ENCODE assay signal across 8 mouse cellular contexts in the genomic region with DNA sequence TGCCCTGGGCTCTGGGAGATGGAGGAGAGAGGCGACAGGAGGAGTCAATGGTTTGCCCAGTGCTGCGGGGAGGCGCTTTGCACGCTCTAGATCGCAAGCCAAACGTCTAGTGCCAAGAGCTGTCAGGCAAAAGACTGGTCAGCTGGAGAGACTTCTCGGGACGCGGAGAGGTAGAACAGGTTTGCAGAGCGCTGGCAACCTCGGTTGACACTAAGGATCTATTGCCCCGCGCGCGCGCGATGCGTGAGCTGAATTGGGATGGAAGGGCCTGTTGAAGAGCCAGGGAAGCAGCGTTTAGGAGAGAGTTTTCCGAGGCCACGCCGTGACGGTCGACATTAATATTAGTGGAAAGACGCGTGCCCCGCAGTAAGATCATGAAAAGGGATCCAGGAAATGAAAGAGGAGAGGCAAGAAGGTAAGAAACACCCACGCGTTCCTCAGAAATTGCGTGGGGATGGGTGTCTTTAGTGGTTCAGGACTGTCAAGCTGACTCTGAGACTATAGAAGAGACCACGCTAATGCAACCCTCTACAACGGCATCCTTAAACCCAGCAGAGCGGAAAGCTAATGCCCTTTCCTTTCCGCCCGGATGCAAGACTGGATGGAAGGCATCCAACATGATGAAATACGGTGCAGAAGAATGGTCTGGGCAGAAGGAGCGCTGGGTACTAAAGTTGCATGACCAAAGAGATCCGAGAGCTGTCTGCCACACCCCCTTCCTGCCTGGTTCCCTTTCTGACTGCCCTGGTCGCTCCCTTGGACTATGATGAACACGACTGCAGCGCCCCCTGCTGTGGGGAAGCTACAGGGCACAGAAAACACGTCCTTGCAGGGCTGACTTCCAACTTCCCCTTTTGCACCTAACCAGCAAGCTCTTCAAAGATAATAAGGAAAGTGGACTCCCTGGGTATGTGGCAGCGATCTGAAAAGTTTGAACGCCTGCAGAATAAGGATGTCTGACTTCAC. TPM values are rescaled to one million over a fixed set of nuclear protein-coding genes. Genes with fewer than 3 reads are reported as not detected.
DNase-seq lines count a peak whose midpoint lies in the region; ATAC-seq lines count a peak whose summit lies in the region.

No protein-coding gene starts in this region.

- no peaks in the 10 kb centered on the region; the same call in 1 of the 2 replicates for H3K27me3 ChIP-seq in hindbrain, embryonic 16.5 days (replicated peaks; ENCODE audit: control insufficient read depth, insufficient read depth, low read length)

- H3K9me3 ChIP-seq in hindbrain, embryonic 16.5 days (ENCODE audit: control insufficient read depth, low read length): no peaks in the 10 kb centered on the region

- peak; percentile 85 for ATAC-seq in hindbrain, embryonic 16.5 days

- peak overlapping the region; percentile 87 for H3K4me2 ChIP-seq in hindbrain, embryonic 16.5 days (ENCODE audit: low read length)

- peak overlapping the region; percentile 70 for H3K4me3 ChIP-seq in hindbrain, embryonic 16.5 days (ENCODE audit: low read length)
- peak overlapping the region; percentile 47 for H3K4me3 ChIP-seq in macrophage (ENCODE audit: inconsistent target)

- H3K4me1 ChIP-seq in hindbrain, embryonic 16.5 days (ENCODE audit: control insufficient read depth, insufficient read depth, low read depth, low read length): peaks cover 13% of the 10 kb centered on the region

- H3K27ac ChIP-seq in hindbrain, embryonic 16.5 days (ENCODE audit: low read depth, low read length): peak overlapping the region; percentile 92
- no peak overlapping the region for H3K27ac ChIP-seq in macrophage

- no peaks in the 10 kb centered on the region for H3K79me2 ChIP-seq in macrophage (ENCODE audit: inconsistent target)

- H3K9ac ChIP-seq in hindbrain, embryonic 16.5 days (ENCODE audit: low read depth, low read length): peak overlapping the region; percentile 80

- no peaks in the 10 kb centered on the region for H3K36me3 ChIP-seq in hindbrain, embryonic 16.5 days (ENCODE audit: control insufficient read depth, insufficient read depth, low read length)
- no peaks in the 10 kb centered on the region for H3K36me3 ChIP-seq in macrophage (ENCODE audit: inconsistent target)

- DNase-seq in T-cell, adult 2 months (ENCODE audit: low spot score): peak; percentile 65
- peak; percentile 97 to 98 for DNase-seq in cerebellum, postnatal 36 days
- peak; percentile 94 to 95 for DNase-seq in frontal cortex, postnatal 36 days (ENCODE audit: low spot score in 2 of 2)
- peak; percentile 95 to 97 for DNase-seq in left cerebral cortex, adult 18-20 months (ENCODE audit: low spot score in 2 of 2)
- peak; percentile 94 for DNase-seq in right cerebral cortex, adult 18-20 months
- DNase-seq in urinary bladder, postnatal 10 days (ENCODE audit: low spot score): peak; percentile 84

- under 1% methylated on average over 44 of the region's 44 CpGs for WGBS in hindbrain, embryonic 16.5 days
- 1% methylated on average over 44 of the region's 44 CpGs for WGBS in macrophage (ENCODE audit: missing documents)

RNA-seq across cellular contexts. Expression of gene Tmtc2, which starts 0.7 kb away (rescaled TPM):
- polyA plus RNA-seq in hindbrain, embryonic 16.5 days (2015; fragmentation: Nextera tagmentation; extraction: Ambion mirVana): 7.2 and 7.3 TPM in 2 replicates
- 10 to 100 TPM in 1 of 2 experiments, 1 to 10 TPM in 1; 9.7 to 11.0 TPM for total RNA-seq in left cerebral cortex, adult 18-20 months (2021)
- total RNA-seq in macrophage (2018; cell fraction: chromatin; rRNA removed): 10 to 100 TPM in 1 of 26 experiments, 1 to 10 TPM in 12, under 1 TPM in 13; 0.18 to 24.6 (median 1.1) TPM
- total RNA-seq in macrophage (2018; cell fraction: cytosol; rRNA removed): under 1 TPM; 0.04 to 0.61 (median 0.22) TPM
- 10 to 100 TPM in 1 of 26 experiments, 1 to 10 TPM in 14, under 1 TPM in 11; 0.31 to 10.1 (median 1.2) TPM for total RNA-seq in macrophage (2018; cell fraction: nucleus; rRNA removed)
- 0.10 to 0.15 TPM (median 0.11 TPM) in 3 replicates for polyA plus RNA-seq in macrophage (2018)
